Mouse (Mus musculus) retina, postnatal 7 days (tissue): ENCODE measurements around the gene Prrg1.
"Not testable (repeated sequence)": the region's sequence is repeated elsewhere in the genome, so short reads cannot be mapped to it uniquely, and the experiment has no call there.

Experiments
- DNase-seq: peaks from one replicate; pipeline ENCODE4 v3.0.0-alpha.2; 2012; ENCODE audit warnings: low read depth, low spot score

The Prrg1 gene

DNA sequence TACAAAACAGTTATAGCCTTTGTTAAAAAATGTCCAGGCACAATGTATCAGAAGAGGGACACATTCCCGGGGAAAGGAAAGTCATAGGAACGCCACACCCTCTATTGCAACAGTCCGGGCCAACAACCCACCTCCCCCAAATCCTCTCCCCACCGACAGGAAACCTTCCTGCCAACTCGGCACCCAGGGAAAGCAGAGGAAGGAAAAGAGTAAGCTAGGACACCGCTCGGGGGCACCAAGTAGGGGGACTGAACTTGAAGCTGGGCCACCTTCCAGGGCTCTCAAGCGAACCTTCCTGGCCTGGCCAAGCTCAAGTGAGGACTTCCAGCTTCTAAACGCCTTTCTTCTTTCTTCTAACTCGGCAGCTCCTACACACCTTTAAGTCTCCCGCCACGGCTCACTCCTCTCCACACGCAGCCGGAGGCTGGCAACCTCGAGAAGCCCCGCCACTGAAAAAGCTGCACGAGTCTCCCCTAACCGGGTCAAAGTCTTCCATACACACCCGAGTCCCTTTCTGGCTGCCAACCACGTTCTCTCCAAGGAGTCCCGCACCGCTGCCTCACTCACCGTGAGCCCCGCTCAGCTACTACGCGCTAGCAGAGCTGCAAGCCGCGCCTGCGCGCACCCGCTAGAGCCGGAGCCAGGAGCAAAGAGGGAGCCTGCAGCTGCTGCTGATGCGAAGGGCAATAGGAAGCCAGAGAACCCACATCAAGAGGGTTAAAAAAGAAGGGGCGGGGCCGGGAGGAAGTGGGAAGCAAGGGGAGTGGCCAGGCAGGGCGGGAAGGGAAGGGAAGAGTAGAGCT lies at the start of gene Prrg1:
Gene Prrg1 (minus strand): TSS at position 695 of the 803 bp plus-strand sequence.
- peak; percentile 38 for DNase-seq

DNA sequence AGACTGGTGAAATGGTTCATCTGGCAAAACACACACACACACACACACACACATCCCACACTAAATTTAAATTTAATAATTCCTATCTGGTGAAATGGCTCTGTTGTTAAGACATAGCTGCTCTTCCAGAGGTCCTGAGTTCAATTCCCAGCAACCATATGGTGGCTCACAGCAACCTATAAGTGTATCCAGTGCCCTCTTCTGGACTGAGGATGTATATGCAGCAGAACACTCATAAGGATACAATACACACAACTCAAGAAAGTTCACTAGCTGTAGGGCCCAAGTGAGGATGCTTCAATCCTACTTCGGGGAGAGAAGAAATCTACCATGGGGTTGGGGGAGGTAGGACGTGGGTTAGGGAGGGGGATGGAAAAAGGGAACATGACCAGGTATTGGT lies 22.1 kb upstream of the Prrg1 start:
- DNase-seq: no peak

GRCm38 (mm10) chrX:78593138-78593537 lies 9.4 kb upstream of the Prrg1 start:
- no peak for DNase-seq

DNA sequence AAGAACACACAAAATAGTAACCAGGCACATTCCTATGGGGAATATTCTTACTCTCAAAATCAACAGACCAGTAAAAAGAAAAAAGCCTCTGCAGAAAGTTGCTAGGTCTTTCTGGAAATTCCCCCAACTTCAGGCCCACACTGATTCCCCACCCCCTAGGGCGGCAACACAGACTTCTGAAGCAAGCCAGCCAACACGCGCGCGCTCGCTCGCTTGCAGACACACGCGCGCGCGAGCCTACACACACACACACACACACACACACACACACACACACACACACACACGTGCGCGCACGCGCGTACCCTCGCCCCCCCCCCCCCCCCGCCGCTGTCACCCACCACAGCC lies 868 bp downstream of the Prrg1 start:
- peak; percentile 8 for DNase-seq

GRCm38 (mm10) chrX:78563451-78563850 lies 20.2 kb downstream of the Prrg1 start:
- no peak for DNase-seq

- DNase-seq: no peak
These were observed 30.3 kb downstream of the Prrg1 start for GRCm38 (mm10) chrX:78553399-78553798.

DNA sequence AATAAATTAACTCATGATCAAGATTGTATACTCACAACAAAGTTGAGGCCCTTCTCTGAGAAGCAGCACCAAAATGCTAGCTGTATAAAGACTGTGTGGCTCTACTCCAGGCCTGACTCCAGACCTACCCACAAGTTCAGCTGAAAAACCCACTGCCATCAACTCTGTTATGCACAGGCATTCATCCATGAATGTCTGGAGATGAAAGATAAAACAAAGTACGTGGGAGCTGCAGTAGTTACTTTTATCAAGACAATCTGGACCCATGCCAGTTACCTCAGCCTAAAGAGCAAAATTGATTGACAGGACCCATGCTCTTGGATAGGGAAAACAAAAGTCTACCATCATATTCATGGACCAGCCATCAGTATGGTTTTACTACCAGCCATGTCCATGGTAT lies 31.0 kb downstream of the Prrg1 start:
- DNase-seq: no peak

- no peak for DNase-seq
These were observed 36.0 kb downstream of the Prrg1 start for GRCm38 (mm10) chrX:78547696-78548095.

DNA sequence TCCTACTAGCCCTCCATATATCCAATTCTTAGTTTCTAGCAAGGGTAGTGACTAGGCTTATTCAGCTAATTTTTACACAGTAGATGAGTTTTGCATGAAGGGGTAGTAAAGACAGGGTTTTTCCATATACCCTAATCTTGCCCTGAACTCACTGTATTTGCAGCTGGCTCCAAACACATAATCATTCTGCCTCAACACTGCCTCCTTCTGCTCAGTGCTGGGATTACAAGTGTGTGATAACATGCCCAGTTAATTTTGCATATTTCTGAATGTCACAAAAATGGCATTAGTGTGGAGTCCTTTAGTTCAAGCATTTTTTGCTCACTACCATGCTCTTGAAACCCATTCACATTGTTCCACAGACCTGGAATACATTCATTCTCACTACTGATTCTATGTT lies 44.0 kb downstream of the Prrg1 start:
- no peak for DNase-seq

GRCm38 (mm10) chrX:78538632-78539316 lies 44.9 kb downstream of the Prrg1 start:
- DNase-seq: no peak

DNA sequence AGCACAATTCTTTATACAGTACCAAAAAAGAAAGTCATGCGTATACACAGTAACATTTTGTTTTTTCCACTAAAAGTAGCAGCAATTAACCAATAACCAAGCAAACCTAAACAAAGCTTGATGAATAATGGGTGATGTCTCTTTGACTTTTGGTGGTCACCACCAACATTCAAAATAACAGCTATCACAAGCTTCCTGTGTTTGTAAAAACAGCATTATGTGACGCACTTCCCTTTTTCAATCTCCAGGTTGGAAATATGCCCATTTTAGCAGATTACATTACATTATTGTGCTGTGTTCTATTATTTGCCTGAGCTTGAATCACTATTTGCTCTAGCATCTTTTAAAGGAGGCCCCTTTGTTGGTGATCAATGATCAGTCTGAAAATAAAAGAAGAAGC lies 65.4 kb downstream of the Prrg1 start:
- DNase-seq: no peak

DNA sequence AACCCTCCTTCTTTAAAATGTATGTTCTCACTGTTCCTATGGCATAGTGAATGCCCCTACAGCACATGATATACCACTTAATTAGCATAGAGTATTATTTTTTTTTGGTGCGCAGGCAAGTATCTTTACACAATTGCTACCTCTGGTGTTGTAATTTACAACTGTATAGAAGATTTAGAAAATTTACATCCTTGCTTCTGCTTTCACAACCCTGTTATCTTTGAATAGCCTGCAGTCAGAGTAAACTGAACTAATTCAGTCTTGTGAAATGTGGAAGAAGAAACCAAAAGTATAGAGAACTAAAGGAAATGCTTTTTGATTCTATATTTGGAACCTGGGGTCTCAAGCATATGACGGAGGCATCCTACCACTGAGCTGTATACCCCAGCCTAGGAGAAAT lies 100.7 kb downstream of the Prrg1 start:
- no peak for DNase-seq

- DNase-seq: no peak
These were observed 104.0 kb downstream of the Prrg1 start for GRCm38 (mm10) chrX:78479710-78480109.

DNA sequence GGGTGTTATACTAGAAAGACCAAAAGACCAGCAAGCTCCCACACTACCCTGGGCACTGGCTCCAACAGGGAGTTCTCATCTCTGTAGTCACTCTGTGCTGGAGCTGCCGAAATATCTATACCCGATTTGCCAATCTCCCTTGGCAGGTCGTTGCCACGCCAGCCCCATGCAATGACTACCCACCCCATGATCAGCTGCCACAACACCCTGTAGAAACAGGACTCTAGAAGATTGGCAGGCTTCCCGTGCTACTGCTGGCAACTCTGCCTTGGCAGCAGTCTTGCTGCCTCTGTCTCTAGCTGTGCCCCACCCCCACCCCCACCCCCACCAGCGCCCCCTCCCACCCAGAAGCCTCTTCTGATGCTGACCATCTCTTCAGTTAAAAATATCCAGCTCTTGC lies 149.3 kb downstream of the Prrg1 start:
- no peak for DNase-seq

GRCm38 (mm10) chrX:78403346-78403745 lies 180.3 kb downstream of the Prrg1 start:
- DNase-seq: not testable (repeated sequence)
